Mouse (Mus musculus) brain, embryonic 14.5 days (tissue): ENCODE results near the gene Zfp945.
A peak's percentile ranks its signal among the peaks of the same experiment; 100 is the strongest.

Experiments
- CTCF ChIP-seq: fragments of 200-500 bp; IDR thresholded peaks from 2 replicates; pipeline ENCODE4 v1.5.1; 2012; ENCODE audit warnings: inconsistent platforms, mild to moderate bottlenecking, moderate library complexity, borderline replicate concordance; ENCODE audit not compliant: insufficient read depth, insufficient read length; ENCODE audit errors: extremely low read depth
- POLR2A ChIP-seq: fragments of 200-500 bp; IDR thresholded peaks from 2 replicates; pipeline ENCODE4 v1.6.1; 2012; ENCODE audit warnings: mild to moderate bottlenecking, inconsistent platforms, borderline replicate concordance; ENCODE audit not compliant: poor library complexity, insufficient read depth, insufficient read length, severe bottlenecking; ENCODE audit errors: extremely low read depth

GRCm38 (mm10) chr17:22866845-22867481, at the start of gene Zfp945:
- TF ChIP-seq CTCF (no peak), POLR2A (peak; percentile 44; the same call in 1 of the 2 replicates)
